Mouse (Mus musculus) heart, postnatal 0 days (tissue): ENCODE data around the gene Ssbp3.

Experiments used
- CTCF ChIP-seq: IDR thresholded peaks from 2 replicates; pipeline ENCODE4 v1.5.1; 2016; ENCODE audit warnings: antibody characterized with exemption, control low read depth, low read depth
- EP300 ChIP-seq: IDR thresholded peaks from 2 replicates; pipeline ENCODE4 v1.6.1; 2016; ENCODE audit warnings: antibody characterized with exemption, low read depth

GRCm38 (mm10) chr4:106926401-106926800, 15.9 kb downstream of the Ssbp3 start:
- no peak for TF ChIP-seq CTCF
- no peak for TF ChIP-seq EP300
